Mouse (Mus musculus): ENCODE measurements around the gene Scaf1.

GRCm38 (mm10) chr7:45015344-45015956, 713 bp downstream of the Scaf1 start:
- TF ChIP-seq EP300 (IDR thresholded peaks at IDR 0.05; ENCODE audit: low read depth in 1 of 2, low read length in 2 of 2), result peak; percentile 7 to 36; a peak in 1 of 4 replicates
- peak; percentile 56 to 94; a peak in 3 of 4 replicates for TF ChIP-seq POLR2A (IDR thresholded peaks at IDR 0.05; ENCODE audit: control insufficient read depth in 1 of 2, insufficient read depth in 1 of 2, low read depth in 1 of 2, low read length in 2 of 2, poor library complexity in 1 of 2)
- no peak for TF ChIP-seq MAX (IDR thresholded peaks at IDR 0.05; ENCODE audit: low read length)
- TF ChIP-seq CTCF (IDR thresholded peaks at IDR 0.05 in 2 of 3, conservative IDR thresholded peaks at IDR 0.05 in 1 of 3; ENCODE audit: control insufficient read depth in 1 of 3, insufficient read depth in 1 of 3, low read depth in 2 of 3, low read length in 3 of 3, poor library complexity in 1 of 3, severe bottlenecking in 1 of 3), result no peak
- peak; percentile 68; the same call in 1 of the 2 replicates for TF ChIP-seq SIN3A (IDR thresholded peaks at IDR 0.05; ENCODE audit: low read length)
- 0 out of 2 replicates have a peak, but pooled peaks have one; percentile 18 for TF ChIP-seq MAZ (IDR thresholded peaks at IDR 0.05; ENCODE audit: low read depth, low read length)
- no peak for TF ChIP-seq ZC3H11A (IDR thresholded peaks at IDR 0.05; ENCODE audit: low read depth, low read length)
- 0 out of 2 replicates have a peak, but pooled peaks have one; percentile 11 for TF ChIP-seq MYB (IDR thresholded peaks at IDR 0.05; ENCODE audit: low read depth, low read length)
- no peak for TF ChIP-seq ZNF384 (IDR thresholded peaks at IDR 0.05; ENCODE audit: low read depth, low read length)
- TF ChIP-seq GATA1 (IDR thresholded peaks at IDR 0.05; ENCODE audit: low read depth, low read length), result no peak
- TF ChIP-seq HCFC1 (IDR thresholded peaks at IDR 0.05; ENCODE audit: low read depth, low read length), result peak; percentile 41
- TF ChIP-seq E2F4 (IDR thresholded peaks at IDR 0.05; ENCODE audit: borderline replicate concordance, low read depth, low read length), result 0 out of 2 replicates have a peak, but pooled peaks have one; percentile 36

Data from MEL (cell line).